Mouse (Mus musculus) midbrain, embryonic 13.5 days (tissue): ENCODE data around the gene Paip2b. TPM values are rescaled to one million over a fixed set of nuclear protein-coding genes. Genes with fewer than 3 reads are reported as not detected.

ENCODE experiments used
- ATAC-seq: fragments of 200-750 bp; cut with Nextera tagmentation; 2 replicates; pipeline ENCODE4 v1.8.0; 2017; ENCODE audit warnings: mild to moderate bottlenecking, moderate TSS enrichment, moderate library complexity
- H3K27ac ChIP-seq: fragments of 300-500 bp; sonication (generic); 2 replicates; pipeline ENCODE4 v1.5.1; 2015; ENCODE audit warnings: inconsistent platforms, mild to moderate bottlenecking, moderate library complexity
- H3K27me3 ChIP-seq: fragments of 300-500 bp; sonication (generic); 2 replicates; pipeline ENCODE4 v1.6.1; 2015; ENCODE audit warnings: mild to moderate bottlenecking, inconsistent platforms
- H3K36me3 ChIP-seq: fragments of 300-500 bp; sonication (generic); 2 replicates; pipeline ENCODE4 v1.6.1; 2015; ENCODE audit warnings: mild to moderate bottlenecking, inconsistent platforms
- H3K4me1 ChIP-seq: fragments of 300-500 bp; sonication (generic); replicated peaks from 2 replicates; pipeline ENCODE4 v1.6.1; 2015; ENCODE audit warnings: inconsistent platforms
- H3K4me2 ChIP-seq: fragments of 300-500 bp; sonication (generic); replicated peaks from 2 replicates; pipeline ENCODE4 v1.6.1; 2015; ENCODE audit warnings: moderate library complexity, mild to moderate bottlenecking, inconsistent platforms
- H3K4me3 ChIP-seq: fragments of 300-500 bp; sonication (generic); replicated peaks from 2 replicates; pipeline ENCODE4 v1.5.1; 2015; ENCODE audit warnings: mild to moderate bottlenecking, inconsistent platforms
- H3K9ac ChIP-seq: fragments of 300-500 bp; sonication (generic); replicated peaks from 2 replicates; pipeline ENCODE4 v1.6.1; 2015; ENCODE audit warnings: mild to moderate bottlenecking, inconsistent platforms
- H3K9me3 ChIP-seq: fragments of 300-500 bp; sonication (generic); 2 replicates; pipeline ENCODE4 v1.6.1; 2016; ENCODE audit warnings: mild to moderate bottlenecking, inconsistent platforms
- WGBS: fragments of 180-500 bp; shearing (Covaris S2); methylation state at CpG from one replicate; pipeline ENCODE4 v1.1.7; 2015; 5-methylcytosine and 5-hydroxymethylcytosine counted together
- polyA plus RNA-seq: library from polyadenylated mRNA; unstranded; fragments of >200 nt; fragmentation: Nextera tagmentation; extraction: Ambion mirVana; gene quantifications from 2 replicates; pipeline ENCODE4 v1.2.1, GENCODE M21; 2015

Gene Paip2b
- polyA plus RNA-seq, 1 experiment from 2014 or later: 35.8 TPM

GRCm38 (mm10) chr6:83766982-83767381 lies 64.6 kb downstream of the Paip2b start:
- peaks cover 9% of the 10 kb centered on the region for H3K4me1 ChIP-seq
- H3K4me2 ChIP-seq: no peak overlapping the region
- no peak overlapping the region for H3K4me3 ChIP-seq
- H3K36me3 ChIP-seq: peaks cover 40% of the 10 kb centered on the region
- WGBS: 93% methylated on average over 3 of the region's 3 CpGs
- no peak overlapping the region for H3K9ac ChIP-seq
- H3K9me3 ChIP-seq: no peaks in the 10 kb centered on the region
- H3K27me3 ChIP-seq: peaks cover 33% of the 10 kb centered on the region
- no peak for ATAC-seq
- no peak overlapping the region for H3K27ac ChIP-seq

- H3K27me3 ChIP-seq: peaks cover 65% of the 10 kb centered on the region
- peak overlapping the region; percentile 53 for H3K4me2 ChIP-seq
- peaks cover 5% of the 10 kb centered on the region; the same call in 1 of the 2 replicates for H3K36me3 ChIP-seq
- ATAC-seq: 0 out of 2 replicates have a peak, but pooled peaks have one; percentile 31
- H3K9me3 ChIP-seq: no peaks in the 10 kb centered on the region
- peak overlapping the region; percentile 24 for H3K4me3 ChIP-seq
- H3K9ac ChIP-seq: peak overlapping the region; percentile 23; the same call in 1 of the 2 replicates
- no peak overlapping the region for H3K27ac ChIP-seq
- 2% methylated on average over 35 of the region's 35 CpGs for WGBS
- H3K4me1 ChIP-seq: peaks cover 14% of the 10 kb centered on the region
Observed at GRCm38 (mm10) chr6:83762880-83763431, 68.6 kb downstream of the Paip2b start.

GRCm38 (mm10) chr6:83762344-83762743 lies 69.2 kb downstream of the Paip2b start, which contains the start of gene Ankrd53:
Gene Ankrd53, plus strand, starts transcription at chr6:83762644.
- WGBS: 30% methylated on average over 6 of the region's 6 CpGs
- Histone ChIP-seq H3K27ac (no peak within 1 kb of the TSS), H3K27me3 (peaks cover 71% of the 10 kb centered on the region), H3K4me2 (peak within 1 kb of the TSS; percentile 53), H3K9ac (peak within 1 kb of the TSS; percentile 23; the same call in 1 of the 2 replicates), H3K4me1 (peaks cover 16% of the 10 kb centered on the region), H3K4me3 (peak within 1 kb of the TSS; percentile 24), H3K36me3 (no peaks in the 10 kb centered on the region), H3K9me3 (no peaks in the 10 kb centered on the region)
- no peak for ATAC-seq

- H3K27ac ChIP-seq: no peak overlapping the region
- peaks cover 74% of the 10 kb centered on the region for H3K27me3 ChIP-seq
- H3K4me1 ChIP-seq: peaks cover 7% of the 10 kb centered on the region
- H3K9ac ChIP-seq: no peak overlapping the region
- no peak overlapping the region for H3K4me3 ChIP-seq
- 72% methylated on average over 9 of the region's 9 CpGs for WGBS
- ATAC-seq: no peak
- no peak overlapping the region for H3K4me2 ChIP-seq
- H3K9me3 ChIP-seq: no peaks in the 10 kb centered on the region
- no peaks in the 10 kb centered on the region for H3K36me3 ChIP-seq
Observed at GRCm38 (mm10) chr6:83756051-83756450, 75.5 kb downstream of the Paip2b start.

Other genes with a start within 250 kb of the Paip2b start
- gene Clec4f, start 175.6 kb downstream of the Paip2b start, polyA plus RNA-seq: not detected in 2 replicates
- gene Cd207, start 153.9 kb downstream of the Paip2b start, polyA plus RNA-seq: not detected in 2 replicates
- gene Vax2, start 120.5 kb downstream of the Paip2b start, polyA plus RNA-seq: 0.32 and 0.46 TPM in 2 replicates
- not detected in 2 replicates for gene Atp6v1b1, start 88.8 kb downstream of the Paip2b start, polyA plus RNA-seq
- gene Ankrd53, start 69.1 kb downstream of the Paip2b start, polyA plus RNA-seq: 0.17 and 0.21 TPM in 2 replicates
- 61.7 and 64.4 TPM in 2 replicates for gene Tex261, start 55.9 kb downstream of the Paip2b start, polyA plus RNA-seq
- gene Nagk, start 36.8 kb downstream of the Paip2b start, polyA plus RNA-seq: 85.3 and 88.1 TPM in 2 replicates
- gene Zfp638, start 35.4 kb upstream of the Paip2b start, polyA plus RNA-seq: 96.5 TPM in 2 replicates
- gene Dysf, start 176.8 kb upstream of the Paip2b start, polyA plus RNA-seq: 2.0 and 2.6 TPM in 2 replicates